Mouse (Mus musculus): ENCODE results near the gene Map2k5.

DNA sequence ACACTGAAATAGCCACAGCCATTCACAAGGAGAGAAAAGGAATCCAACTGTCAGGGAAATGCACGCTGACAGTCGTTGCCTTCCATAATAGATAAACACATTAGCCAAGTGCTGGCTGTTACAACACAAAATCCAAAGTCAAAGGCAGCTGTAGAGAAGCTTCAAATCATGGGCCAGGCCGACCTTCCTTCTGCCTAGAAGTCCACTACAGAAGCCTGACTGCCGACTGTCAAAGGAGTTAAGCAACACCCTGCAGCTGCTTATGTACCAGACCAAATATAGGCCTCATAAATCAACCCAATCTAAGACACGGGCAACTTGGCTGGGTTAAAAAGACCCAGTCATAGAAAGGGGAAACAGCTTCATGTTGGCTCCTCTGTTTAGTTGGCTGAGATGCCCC, 68.7 kb downstream of the Map2k5 start:
- TF ChIP-seq CTCF (IDR thresholded peaks at IDR 0.05; ENCODE audit: low read depth, low read length): no peak
- no peak for TF ChIP-seq POLR2A (IDR thresholded peaks at IDR 0.05; ENCODE audit: borderline replicate concordance, low read depth, low read length)

Data from bone marrow macrophage, adult 2 months (primary cell).